Mouse (Mus musculus) left cerebral cortex, postnatal 4 days (tissue): ENCODE measurements around the gene Gm3646. TPM values are rescaled to one million over a fixed set of nuclear protein-coding genes. Genes with fewer than 3 reads are reported as not detected.

ENCODE experiments used
- total RNA-seq, 2 experiments: library from RNA; stranded (reverse); gene quantifications; 2 replicates each; pipeline ENCODE4 v1.2.3; 2021

Gene Gm3646
- total RNA-seq, 2 experiments from 2014 or later = not detected

Other genes with a start within 250 kb of the Gm3646 start
- 10 to 100 TPM; 21.1 to 23.4 TPM for gene Rnf149, start 227.9 kb downstream of the Gm3646 start, total RNA-seq
- 10 to 100 TPM; 20.7 to 21.2 TPM for gene Creg2, start 153.9 kb downstream of the Gm3646 start, total RNA-seq
- gene Rfx8, start 84.3 kb downstream of the Gm3646 start, total RNA-seq = under 1 TPM; 0.28 to 0.76 TPM
- gene Map4k4, start 95.6 kb upstream of the Gm3646 start, total RNA-seq = 100 to 1,000 TPM; 374 to 381 TPM